Mouse (Mus musculus) neural tube, embryonic 12.5 days (tissue): ENCODE measurements around the gene Tsks. TPM values are rescaled to one million over a fixed set of nuclear protein-coding genes. Genes with fewer than 3 reads are reported as not detected.

Experiments
- ATAC-seq: fragments of 200-750 bp; cut with Nextera tagmentation; 2 replicates; pipeline ENCODE4 v1.8.0; 2017; ENCODE audit warnings: low read depth, mild to moderate bottlenecking, moderate TSS enrichment, moderate library complexity; ENCODE audit not compliant: low FRiP score
- H3K27ac ChIP-seq: fragments of 300-500 bp; sonication (generic); 2 replicates; pipeline ENCODE4 v1.5.1; 2016
- H3K27me3 ChIP-seq: fragments of 300-500 bp; sonication (generic); replicated peaks from 2 replicates; pipeline ENCODE4 v1.6.1; 2016; ENCODE audit warnings: mild to moderate bottlenecking
- H3K36me3 ChIP-seq: fragments of 300-500 bp; sonication (generic); 2 replicates; pipeline ENCODE4 v1.6.1; 2016; ENCODE audit warnings: mild to moderate bottlenecking
- H3K4me1 ChIP-seq: fragments of 300-500 bp; sonication (generic); 2 replicates; pipeline ENCODE4 v1.6.1; 2016
- H3K4me2 ChIP-seq: fragments of 300-500 bp; sonication (generic); replicated peaks from 2 replicates; pipeline ENCODE4 v1.6.1; 2016; ENCODE audit warnings: mild to moderate bottlenecking
- H3K4me3 ChIP-seq: fragments of 300-500 bp; sonication (generic); 2 replicates; pipeline ENCODE4 v1.5.1; 2016
- H3K9ac ChIP-seq: fragments of 300-500 bp; sonication (generic); 2 replicates; pipeline ENCODE4 v1.6.1; 2016; ENCODE audit warnings: mild to moderate bottlenecking
- H3K9me3 ChIP-seq: fragments of 300-500 bp; sonication (generic); 2 replicates; pipeline ENCODE4 v1.6.1; 2016; ENCODE audit warnings: mild to moderate bottlenecking
- WGBS: fragments of 180-500 bp; shearing (Covaris S2); methylation state at CpG from one replicate; pipeline ENCODE4 v1.1.7; 2016; 5-methylcytosine and 5-hydroxymethylcytosine counted together
- polyA plus RNA-seq: library from polyadenylated mRNA; unstranded; fragments of >200 nt; fragmentation: Nextera tagmentation; extraction: Ambion mirVana; gene quantifications from 2 replicates; pipeline ENCODE4 v1.2.1, GENCODE M21; 2016

Gene Tsks
- polyA plus RNA-seq, 1 experiment from 2014 or later, result not detected

DNA sequence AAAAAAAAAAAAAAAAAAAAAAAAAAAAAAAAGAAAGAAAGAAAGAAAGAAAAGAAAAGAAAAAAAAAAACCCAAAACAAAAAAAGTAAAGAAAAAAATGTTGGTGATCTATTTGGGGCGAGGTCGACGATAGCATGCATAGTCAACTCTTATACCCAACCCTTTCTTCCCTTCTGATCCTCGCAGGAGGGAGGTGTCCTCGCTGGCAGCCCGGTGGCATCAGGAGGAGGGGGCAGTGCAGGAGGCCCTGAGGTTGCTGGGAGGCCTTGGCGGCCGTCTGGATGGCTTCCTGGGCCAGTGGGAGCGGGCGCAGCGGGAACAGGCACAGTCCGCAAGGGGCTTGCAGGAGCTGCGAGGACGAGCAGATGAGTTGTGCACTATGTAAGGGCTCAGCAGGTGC lies 10.6 kb downstream of the Tsks start:
- ATAC-seq, result no peak
- Histone ChIP-seq H3K4me1 (peaks cover 12% of the 10 kb centered on the region), H3K4me2 (no peak overlapping the region), H3K27me3 (peaks cover 34% of the 10 kb centered on the region), H3K27ac (no peak overlapping the region), H3K9me3 (no peaks in the 10 kb centered on the region), H3K36me3 (no peaks in the 10 kb centered on the region), H3K9ac (no peak overlapping the region), H3K4me3 (no peak overlapping the region)
- 54% methylated on average over 14 of the region's 14 CpGs for WGBS

DNA sequence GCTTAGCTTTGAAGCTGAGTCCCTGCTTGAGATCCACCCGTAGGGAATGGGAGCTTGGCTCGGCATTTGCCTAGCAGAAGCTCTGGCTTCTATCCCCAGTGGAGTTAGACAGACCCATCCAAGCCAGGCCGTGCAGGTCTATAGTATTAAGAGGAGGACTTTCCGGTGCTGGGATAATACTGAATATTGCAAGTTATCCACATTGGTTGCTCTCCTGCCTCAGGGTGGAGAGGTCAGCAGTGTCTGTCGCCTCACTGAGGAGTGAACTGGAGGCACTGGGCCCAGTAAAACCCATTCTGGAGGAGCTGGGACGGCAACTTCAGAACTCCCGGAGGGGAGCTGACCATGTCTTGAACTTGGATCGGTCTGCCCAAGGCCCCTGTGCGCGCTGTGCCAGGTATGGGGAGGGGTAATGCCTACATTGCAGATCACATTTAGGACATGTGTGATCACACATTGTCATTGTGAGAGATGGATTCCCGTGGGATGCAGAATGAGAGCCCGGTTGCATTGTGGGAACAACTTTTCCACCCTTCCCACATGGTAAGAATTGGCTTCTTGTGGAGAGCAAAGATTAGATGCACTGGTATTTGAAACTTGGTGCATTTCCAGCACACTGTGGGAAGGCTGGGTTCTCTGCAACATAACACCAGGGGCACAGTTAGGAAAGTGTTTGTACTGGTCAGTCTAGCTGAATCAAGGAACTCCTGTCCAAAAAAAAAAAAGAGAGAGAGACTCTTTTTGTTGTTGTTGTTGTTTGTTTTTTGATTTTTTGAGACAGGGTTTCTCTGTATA lies 11.3 kb downstream of the Tsks start:
- Histone ChIP-seq H3K4me2 (no peak overlapping the region), H3K4me1 (peaks cover 12% of the 10 kb centered on the region), H3K9ac (no peak overlapping the region), H3K36me3 (peaks cover 7% of the 10 kb centered on the region; the same call in 1 of the 2 replicates), H3K9me3 (no peaks in the 10 kb centered on the region), H3K27ac (no peak overlapping the region), H3K4me3 (no peak overlapping the region), H3K27me3 (peaks cover 30% of the 10 kb centered on the region)
- ATAC-seq, result no peak
- 85% methylated on average over 12 of the region's 12 CpGs for WGBS

DNA sequence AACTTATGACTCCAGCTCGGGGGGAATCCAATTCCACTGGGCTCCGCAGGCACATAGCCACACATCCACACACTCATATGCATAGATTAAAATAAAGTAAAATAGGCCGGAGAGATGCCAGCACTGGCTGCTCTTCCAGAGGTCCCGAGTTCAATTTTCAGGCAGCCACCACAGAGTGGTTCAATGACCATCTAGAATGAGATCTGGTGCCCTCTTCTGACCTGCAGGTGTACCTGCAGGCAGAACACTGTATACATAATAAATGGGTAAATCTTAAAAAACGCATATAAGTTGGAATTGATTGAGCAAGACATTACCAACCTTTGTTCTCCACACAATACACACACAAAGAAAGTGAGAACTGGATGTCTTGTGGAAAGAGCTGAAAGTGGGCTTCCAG lies 12.6 kb downstream of the Tsks start:
- Histone ChIP-seq H3K4me2 (no peak overlapping the region), H3K36me3 (peaks cover 16% of the 10 kb centered on the region), H3K4me1 (peaks cover 12% of the 10 kb centered on the region), H3K9me3 (no peaks in the 10 kb centered on the region), H3K4me3 (no peak overlapping the region), H3K27me3 (peaks cover 17% of the 10 kb centered on the region), H3K27ac (no peak overlapping the region), H3K9ac (no peak overlapping the region)
- 59% methylated on average over 5 of the region's 5 CpGs for WGBS
- no peak for ATAC-seq

DNA sequence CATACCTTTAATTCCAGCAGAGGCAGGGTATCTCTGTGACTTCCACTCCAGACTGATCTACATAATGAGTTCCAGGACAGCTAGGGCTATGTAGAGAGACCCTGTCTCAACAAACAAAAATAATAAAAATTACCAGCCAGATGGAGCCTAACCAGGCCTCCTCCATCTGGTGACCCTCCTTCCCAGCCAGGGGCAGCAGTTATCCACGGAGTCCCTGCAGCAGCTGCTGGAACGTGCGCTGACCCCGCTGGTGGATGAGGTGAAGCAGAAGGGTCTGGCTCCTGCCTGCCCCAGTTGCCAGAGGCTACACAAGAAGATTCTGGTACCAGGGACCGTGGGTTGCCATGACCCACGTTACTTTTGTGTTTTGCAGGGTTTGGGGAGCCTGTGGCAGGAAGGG lies 13.3 kb downstream of the Tsks start:
- Histone ChIP-seq H3K4me3 (no peak overlapping the region), H3K4me2 (no peak overlapping the region), H3K36me3 (peaks cover 22% of the 10 kb centered on the region), H3K9ac (no peak overlapping the region), H3K27ac (no peak overlapping the region), H3K4me1 (peaks cover 12% of the 10 kb centered on the region), H3K27me3 (peaks cover 11% of the 10 kb centered on the region), H3K9me3 (no peaks in the 10 kb centered on the region)
- WGBS, result 55% methylated on average over 6 of the region's 6 CpGs
- ATAC-seq, result no peak

DNA sequence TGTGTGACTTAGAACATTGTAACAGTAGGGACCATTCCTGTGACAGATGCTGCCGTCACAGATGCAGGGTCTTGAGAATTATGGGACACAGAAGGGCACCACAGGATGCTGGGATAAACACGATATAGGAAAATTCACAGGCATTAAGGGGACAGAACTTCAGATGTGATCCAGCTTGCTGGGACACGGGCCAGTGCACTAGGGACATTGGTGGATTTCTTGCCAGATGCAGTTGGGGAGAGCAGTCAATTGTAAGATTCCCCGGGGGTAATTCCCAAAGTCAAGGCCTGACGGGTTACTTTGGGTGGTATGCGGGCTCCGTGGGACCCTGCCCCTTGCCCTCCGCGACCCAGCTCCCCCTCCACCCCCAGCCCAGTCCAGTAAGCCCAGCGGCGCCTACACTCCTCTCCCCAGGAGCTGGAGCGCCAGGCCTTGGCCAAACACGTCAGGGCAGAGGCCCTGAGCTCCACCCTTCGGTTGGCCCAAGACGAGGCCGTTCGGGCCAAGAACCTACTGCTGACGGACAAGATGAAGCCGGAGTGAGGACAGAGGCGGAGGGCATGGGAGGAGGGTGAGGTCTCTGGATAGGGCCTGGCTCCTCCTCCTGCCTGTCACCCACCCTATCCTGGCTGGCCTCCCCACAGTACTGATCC lies 14.3 kb downstream of the Tsks start:
- Histone ChIP-seq H3K4me2 (no peak overlapping the region), H3K9ac (no peak overlapping the region), H3K9me3 (no peaks in the 10 kb centered on the region), H3K4me1 (peaks cover 4% of the 10 kb centered on the region), H3K36me3 (peaks cover 33% of the 10 kb centered on the region), H3K27ac (no peak overlapping the region), H3K4me3 (no peak overlapping the region), H3K27me3 (peaks cover under 1% of the 10 kb centered on the region; the same call in 1 of the 2 replicates)
- WGBS, result 72% methylated on average over 20 of the region's 20 CpGs
- ATAC-seq, result no peak

DNA sequence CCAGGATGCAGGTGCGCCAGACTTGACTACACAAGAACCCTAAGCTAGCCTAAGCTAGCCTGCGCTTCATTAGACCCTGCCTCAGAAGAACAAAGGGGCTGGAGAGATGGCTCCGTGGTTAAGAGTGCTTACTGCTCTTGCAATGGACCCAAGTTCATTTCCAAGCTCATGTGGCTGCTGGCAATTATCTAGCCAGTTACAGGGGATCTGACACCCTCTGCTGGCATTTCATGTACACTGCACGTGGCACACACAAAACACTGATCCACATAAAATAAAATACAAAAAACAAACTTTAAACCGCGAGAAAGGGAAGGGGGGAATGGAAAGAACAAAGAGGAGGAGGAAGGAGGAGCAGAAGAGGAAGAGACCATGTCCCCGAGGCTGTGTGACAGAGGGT lies 15.2 kb downstream of the Tsks start:
- Histone ChIP-seq H3K4me2 (no peak overlapping the region), H3K27me3 (no peaks in the 10 kb centered on the region), H3K4me3 (no peak overlapping the region), H3K9me3 (no peaks in the 10 kb centered on the region), H3K4me1 (no peaks in the 10 kb centered on the region), H3K9ac (no peak overlapping the region), H3K27ac (no peak overlapping the region), H3K36me3 (peaks cover 41% of the 10 kb centered on the region)
- ATAC-seq, result no peak
- WGBS, result 58% methylated on average over 7 of the region's 7 CpGs

DNA sequence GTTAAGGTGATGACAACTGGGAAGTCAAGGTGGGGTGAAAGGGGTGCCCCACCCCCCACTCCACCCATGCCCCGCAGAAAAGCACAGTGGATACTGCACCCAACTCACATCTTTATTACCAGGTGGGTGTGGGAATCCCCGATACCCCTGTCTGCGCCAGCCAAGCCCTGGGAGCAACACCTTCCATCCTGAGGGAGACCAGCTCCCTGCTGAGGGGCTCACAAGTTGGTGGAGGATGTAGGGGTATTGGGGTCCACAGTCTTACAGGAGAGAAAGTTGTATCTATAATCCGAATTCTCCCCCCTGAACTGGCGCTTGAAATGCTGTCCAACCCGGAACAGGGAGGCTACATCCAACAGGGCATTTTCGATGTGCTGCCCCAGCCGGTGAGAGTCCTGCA lies 16.3 kb downstream of the Tsks start:
- no peak for ATAC-seq
- Histone ChIP-seq H3K4me2 (no peak overlapping the region), H3K4me1 (no peaks in the 10 kb centered on the region), H3K36me3 (peaks cover 50% of the 10 kb centered on the region), H3K27ac (no peak overlapping the region), H3K9me3 (no peaks in the 10 kb centered on the region), H3K27me3 (no peaks in the 10 kb centered on the region), H3K4me3 (no peak overlapping the region), H3K9ac (no peak overlapping the region)
- 93% methylated on average over 8 of the region's 8 CpGs for WGBS

DNA sequence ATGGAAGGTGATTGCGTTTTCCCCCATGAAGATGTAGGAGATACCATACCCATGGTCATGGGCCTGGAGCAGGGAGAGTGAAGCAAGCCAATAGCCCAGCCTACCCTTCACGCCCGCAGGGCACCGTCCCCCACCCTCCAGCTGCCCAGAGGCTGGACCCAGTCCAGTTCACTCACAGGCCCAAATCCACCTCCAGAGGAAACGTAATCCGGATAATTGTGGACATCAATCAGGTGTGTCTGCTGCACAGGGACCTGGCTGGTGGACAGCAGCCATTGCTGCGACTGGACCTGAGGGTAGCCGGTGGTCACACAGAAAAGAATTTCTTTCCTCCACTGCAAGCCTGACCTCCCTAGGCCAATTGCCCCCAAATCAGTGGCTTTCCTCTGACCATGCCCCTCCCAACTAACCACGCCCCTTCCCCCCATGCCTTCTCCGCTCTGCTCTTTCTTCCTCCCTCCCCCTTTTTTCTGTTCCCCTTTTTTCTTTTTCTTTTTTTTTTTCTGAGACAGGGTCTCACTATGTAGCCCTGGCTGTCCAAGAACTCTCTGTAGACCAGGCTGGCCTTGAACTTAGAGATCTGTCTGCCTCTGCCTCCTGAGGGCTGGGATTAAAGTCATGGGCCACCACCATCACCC lies 17.0 kb downstream of the Tsks start:
- peaks cover 53% of the 10 kb centered on the region for H3K36me3 ChIP-seq
- H3K27ac ChIP-seq, result no peak overlapping the region
- ATAC-seq, result no peak
- H3K27me3 ChIP-seq, result no peaks in the 10 kb centered on the region
- no peaks in the 10 kb centered on the region for H3K9me3 ChIP-seq
- no peak overlapping the region for H3K4me2 ChIP-seq
- H3K9ac ChIP-seq, result no peak overlapping the region
- WGBS, result 89% methylated on average over 10 of the region's 10 CpGs
- no peaks in the 10 kb centered on the region for H3K4me1 ChIP-seq
- no peak overlapping the region for H3K4me3 ChIP-seq

DNA sequence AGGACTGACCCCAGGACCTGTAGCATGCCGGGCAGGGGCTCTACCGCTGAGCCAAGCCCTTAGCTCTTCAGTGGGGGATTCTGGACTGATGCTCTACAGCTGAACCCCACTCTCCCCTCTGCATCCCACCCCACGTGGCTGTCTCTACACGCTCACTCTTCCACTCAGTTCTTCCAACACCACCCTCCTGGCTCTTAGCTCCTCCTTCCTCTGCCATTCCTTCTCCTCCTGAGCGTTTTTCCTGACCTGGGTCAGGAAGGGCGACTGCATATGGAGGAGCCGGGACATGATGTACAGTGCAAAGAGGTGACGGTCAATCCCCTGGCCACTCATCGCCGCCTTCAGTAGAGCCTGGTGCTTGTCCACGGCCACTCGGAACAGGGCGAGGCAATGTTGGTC lies 17.5 kb downstream of the Tsks start:
- WGBS, result 91% methylated on average over 13 of the region's 13 CpGs
- Histone ChIP-seq H3K27ac (no peak overlapping the region), H3K9me3 (no peaks in the 10 kb centered on the region), H3K27me3 (no peaks in the 10 kb centered on the region), H3K9ac (no peak overlapping the region), H3K4me1 (no peaks in the 10 kb centered on the region), H3K36me3 (peaks cover 58% of the 10 kb centered on the region), H3K4me2 (no peak overlapping the region), H3K4me3 (no peak overlapping the region)
- ATAC-seq, result no peak

DNA sequence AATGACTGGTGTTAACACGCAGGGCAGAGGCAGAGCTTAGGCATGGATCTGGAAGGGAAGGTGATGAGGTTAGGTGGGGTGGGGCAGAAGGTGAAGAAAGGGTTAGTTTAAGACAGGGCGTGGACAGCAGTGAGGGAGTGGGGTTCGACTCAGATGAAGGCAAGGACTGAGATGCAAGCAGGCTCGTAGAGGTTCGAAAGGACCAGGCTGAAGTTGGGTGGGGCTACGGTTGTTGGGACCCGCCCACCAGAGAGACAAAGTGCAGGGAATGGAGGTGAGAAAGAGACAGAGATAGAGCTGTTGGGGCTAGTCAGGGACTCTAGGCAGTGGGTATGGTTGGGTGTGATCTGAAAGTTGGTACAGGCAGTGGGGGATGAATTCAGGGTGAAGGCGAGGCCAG lies 19.3 kb downstream of the Tsks start:
- H3K4me3 ChIP-seq, result no peak overlapping the region
- no peak overlapping the region for H3K9ac ChIP-seq
- 83% methylated on average over 8 of the region's 8 CpGs for WGBS
- H3K4me1 ChIP-seq, result no peaks in the 10 kb centered on the region
- H3K9me3 ChIP-seq, result no peaks in the 10 kb centered on the region
- no peaks in the 10 kb centered on the region for H3K27me3 ChIP-seq
- no peak overlapping the region for H3K4me2 ChIP-seq
- ATAC-seq, result no peak
- H3K36me3 ChIP-seq, result peaks cover 72% of the 10 kb centered on the region
- H3K27ac ChIP-seq, result no peak overlapping the region

DNA sequence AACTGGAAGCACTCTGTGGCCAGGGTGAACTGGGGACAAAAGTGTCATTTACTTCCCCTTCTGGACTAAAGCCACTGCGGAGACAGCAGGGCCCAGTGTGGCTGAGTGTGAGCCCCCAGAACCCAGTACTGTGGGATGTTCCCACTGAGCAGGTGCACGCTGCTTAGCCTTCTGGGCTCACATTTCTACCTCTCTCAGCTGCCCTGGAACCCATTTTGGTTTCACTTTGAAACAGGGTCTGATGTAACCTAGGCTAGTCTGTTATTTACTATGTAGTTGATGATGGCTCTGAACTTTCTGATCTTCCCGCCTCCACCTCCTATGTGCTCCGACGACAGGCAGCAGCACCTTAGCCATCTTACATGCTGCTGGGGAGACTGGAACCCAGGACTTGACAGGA lies 19.8 kb downstream of the Tsks start:
- peaks cover 74% of the 10 kb centered on the region for H3K36me3 ChIP-seq

DNA sequence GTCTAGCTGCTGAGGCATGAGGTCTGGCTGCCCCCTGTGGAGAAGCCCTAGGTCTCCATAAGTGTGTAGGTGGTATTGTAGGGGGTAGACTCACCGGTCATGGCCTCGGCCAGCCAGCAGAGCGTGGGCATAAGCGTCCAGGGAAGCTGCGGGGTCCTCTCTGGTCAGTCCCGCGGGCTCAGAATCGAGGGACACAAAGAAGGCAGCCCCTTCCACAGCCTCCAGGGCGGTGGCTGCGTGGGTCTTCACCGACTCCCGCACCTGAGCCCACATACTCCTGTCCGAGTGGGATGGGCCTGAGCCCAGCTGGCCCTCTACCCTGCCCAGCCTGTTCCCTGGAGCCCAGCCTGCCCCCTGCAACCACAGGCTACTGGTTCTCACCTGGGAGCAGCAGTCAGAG lies 22.0 kb downstream of the Tsks start:
- 97% methylated on average over 13 of the region's 13 CpGs for WGBS
- Histone ChIP-seq H3K27ac (no peak overlapping the region), H3K36me3 (peaks cover 63% of the 10 kb centered on the region), H3K4me3 (no peak overlapping the region; the same call in 1 of the 2 replicates), H3K9me3 (no peaks in the 10 kb centered on the region), H3K4me1 (no peaks in the 10 kb centered on the region), H3K4me2 (no peak overlapping the region), H3K9ac (no peak overlapping the region), H3K27me3 (no peaks in the 10 kb centered on the region)
- no peak for ATAC-seq

More for the DNA sequence above, 19.8 kb downstream of the Tsks start:
- Histone ChIP-seq H3K4me2 (no peak overlapping the region), H3K27me3 (no peaks in the 10 kb centered on the region), H3K27ac (no peak overlapping the region), H3K4me3 (no peak overlapping the region), H3K4me1 (no peaks in the 10 kb centered on the region), H3K9ac (no peak overlapping the region), H3K9me3 (no peaks in the 10 kb centered on the region)
- 89% methylated on average over 5 of the region's 5 CpGs for WGBS
- ATAC-seq, result no peak
